In the genomic region with DNA sequence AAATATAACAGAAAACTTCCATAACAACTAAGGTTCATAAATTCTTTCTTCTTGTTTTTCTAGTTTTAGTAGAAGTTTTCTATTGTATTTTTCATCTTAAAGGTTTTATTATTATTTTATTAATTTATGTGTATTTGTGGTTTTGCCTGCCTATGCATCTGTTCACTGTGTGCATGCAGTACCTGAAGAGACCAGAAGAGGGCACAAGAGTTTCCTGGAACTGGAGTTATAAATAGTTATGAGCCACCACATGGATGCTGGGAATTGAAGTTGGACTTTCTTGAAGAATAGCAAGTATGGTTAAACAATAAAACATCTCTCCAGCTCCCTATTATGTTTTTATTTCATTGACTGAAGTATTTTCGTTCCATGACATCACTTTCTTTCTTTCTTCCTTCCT, we compare ENCODE assay signal across 8 mouse cellular contexts.
A peak's percentile ranks its signal among the peaks of the same experiment; 100 is the strongest.
DNase-seq lines count a peak whose midpoint lies in the region; ATAC-seq and TF ChIP-seq lines count a peak whose summit lies in the region.

No protein-coding gene starts in this region.

- H3K36me3 ChIP-seq in heart, adult 2 months (ENCODE audit: control insufficient read depth, insufficient read depth, low read length): no peaks in the 10 kb centered on the region
- no peaks in the 10 kb centered on the region for H3K36me3 ChIP-seq in thymus, adult 2 months (ENCODE audit: control insufficient read depth, insufficient read depth, low read length)

- peak; percentile 79 for TF ChIP-seq CTCF in heart, adult 2 months (IDR thresholded peaks at IDR 0.05)
- TF ChIP-seq CTCF in thymus, adult 2 months (IDR thresholded peaks at IDR 0.05; ENCODE audit: borderline replicate concordance, control insufficient read depth, extremely low read depth, insufficient read depth, low read length, poor library complexity): no peak

- H3K4me3 ChIP-seq in heart, adult 2 months: no peak overlapping the region
- no peak overlapping the region for H3K4me3 ChIP-seq in thymus, adult 2 months (ENCODE audit: control insufficient read depth, insufficient read depth, low read length)

- TF ChIP-seq EP300 in heart, adult 2 months (IDR thresholded peaks at IDR 0.05; ENCODE audit: insufficient read depth, low read depth, low read length): no peak

- ATAC-seq in granulocyte monocyte progenitor cell, adult 5-6 weeks (replicated peaks; ENCODE audit: poor library complexity, severe bottlenecking): no peak; the same call in 1 of the 2 replicates

- H3K27ac ChIP-seq in heart, adult 2 months: no peak overlapping the region
- H3K27ac ChIP-seq in thymus, adult 2 months (ENCODE audit: control insufficient read depth, insufficient read depth, low read length): no peak overlapping the region

- H3K27me3 ChIP-seq in heart, adult 2 months (ENCODE audit: control insufficient read depth, insufficient read depth, low read length): no peaks in the 10 kb centered on the region
- H3K27me3 ChIP-seq in thymus, adult 2 months (ENCODE audit: control insufficient read depth, insufficient read depth, low read length): no peaks in the 10 kb centered on the region

- intact Hi-C loops in heart, adult 2 months (cut with DNase I): loop anchor here (5.0 kb wide), 1 partner anchor 239 kb away; no protein-coding TSS in a partner anchor
- intact Hi-C loops in heart, postnatal 25 days (cut with DNase I): loop anchor here (10.0 kb wide), 1 partner anchor 463 kb away; no protein-coding TSS in a partner anchor

- no peak for DNase-seq in heart, adult 2 months
- DNase-seq in heart, postnatal 25 days (ENCODE audit: low spot score): no peak
- peak; percentile 54 for DNase-seq in thymus, adult 2 months
- DNase-seq in thymus, adult 18-20 months: no peak
- peak; percentile 43 for DNase-seq in forelimb bud, embryonic 11.5 days (ENCODE audit: low read depth, low spot score)
- DNase-seq in retina, embryonic 14.5 days (ENCODE audit: low spot score): peak; percentile 45
- DNase-seq in heart, adult 9 months (ENCODE audit: low spot score in 2 of 2): no peak

- no peak overlapping the region for H3K9ac ChIP-seq in heart, adult 2 months (ENCODE audit: low read depth, low read length)

- no peaks in the 10 kb centered on the region for H3K4me1 ChIP-seq in heart, adult 2 months (ENCODE audit: control insufficient read depth, insufficient read depth, low read length)
- no peaks in the 10 kb centered on the region for H3K4me1 ChIP-seq in thymus, adult 2 months (replicated peaks; ENCODE audit: control insufficient read depth, insufficient read depth, low read length)

- no peaks in the 10 kb centered on the region for H3K79me2 ChIP-seq in heart, adult 2 months (replicated peaks; ENCODE audit: control insufficient read depth, insufficient read depth, low read length)

- no peak for TF ChIP-seq POLR2A in heart, adult 2 months (IDR thresholded peaks at IDR 0.05; ENCODE audit: insufficient read depth, low read depth, low read length)
- no peak for TF ChIP-seq POLR2A in thymus, adult 2 months (IDR thresholded peaks at IDR 0.05; ENCODE audit: control insufficient read depth, extremely low read depth, insufficient read depth, low read length, poor library complexity)

- WGBS in heart, adult 2 months: 95% methylated on average over 1 of the region's 1 CpGs
- whole genome bisulfite sequencing in thymus, adult 2 months: 100% methylated on average over 1 of the region's 1 CpGs

Comparison
In these comparisons a context has a peak if more than half of its experiments do, and no peak if none do; other contexts are left out.
1. DNase-seq: peak in thymus, adult 2 months (single experiment), forelimb bud, embryonic 11.5 days (single experiment) and retina, embryonic 14.5 days (single experiment); none in heart, adult 2 months (0 of 2), heart, postnatal 25 days (single experiment), thymus, adult 18-20 months (0 of 2) and heart, adult 9 months (0 of 2).